Comparison of ENCODE assay signal across 32 mouse cellular contexts in genomic region chr1:129616080-129616479, GRCm38 (mm10).
DNase-seq lines count a peak whose midpoint lies in the region; ATAC-seq and TF ChIP-seq lines count a peak whose summit lies in the region.
"Had no signal": no experiment of that assay in that cellular context is flagged by ENCODE, and none has a peak within 500 bp of the region (broad histone marks: within the 10 kb centered on the region; RNA-seq: fewer than 3 reads in every experiment).

No protein-coding gene starts in this region.

- no peak overlapping the region for H3K4me3 ChIP-seq in intestine, postnatal 0 days (ENCODE audit: low read depth, low read length)
- H3K4me3 ChIP-seq: gastrocnemius, adult 2 months; heart, adult 2 months; heart, embryonic 12.5 days; hindbrain, embryonic 10.5 days; intestine, embryonic 15.5 days; liver, embryonic 13.5 days; midbrain, embryonic 12.5 days; myocyte; neural tube, embryonic 12.5 days had no signal

- no peak for TF ChIP-seq CTCF in intestine, postnatal 0 days (IDR thresholded peaks at IDR 0.05; ENCODE audit: low read depth)

- 69% methylated on average over 1 of the region's 1 CpGs for WGBS in intestine, postnatal 0 days

- ATAC-seq in CD4-positive, CD25-positive, alpha-beta regulatory T cell, adult 4 months, result no peak
- no peak for ATAC-seq in intestine, postnatal 0 days
- no peak for ATAC-seq in frontal cortex, adult (ENCODE audit: low TSS enrichment)
- ATAC-seq: forebrain, embryonic 14.5 days; hindbrain, embryonic 16.5 days; intestine, embryonic 15.5 days; Patski had no signal

- no peak overlapping the region for H3K4me2 ChIP-seq in intestine, postnatal 0 days (replicated peaks; ENCODE audit: low read depth)
- H3K4me2 ChIP-seq: heart, embryonic 12.5 days; intestine, embryonic 15.5 days; liver, embryonic 13.5 days; midbrain, embryonic 12.5 days; neural tube, embryonic 12.5 days had no signal

- no peak overlapping the region for H3K27ac ChIP-seq in intestine, postnatal 0 days (ENCODE audit: low read depth, low read length)
- H3K27ac ChIP-seq: gastrocnemius, adult 2 months; heart, adult 2 months; hindbrain, embryonic 10.5 days; intestine, embryonic 15.5 days; liver, embryonic 13.5 days; macrophage; midbrain, embryonic 12.5 days; neural tube, embryonic 12.5 days had no signal

- DNase-seq in CD4-positive, CD25-positive, alpha-beta regulatory T cell, adult 2 months (ENCODE audit: low read depth, low spot score), result peak; percentile 3
- peak; percentile 3 for DNase-seq in T-cell, adult 2 months (ENCODE audit: low spot score)
- peak; percentile 29 for DNase-seq in induced T-regulatory cell, adult 2 months (ENCODE audit: low read depth)
- DNase-seq in heart, postnatal 36 days, result no peak
- DNase-seq: adrenal gland, postnatal 25 days; cerebellum, adult 18-20 months; cerebellum, postnatal 14 days; gastrocnemius, adult 2 months; gastrocnemius, postnatal 36 days; heart, adult 2 months; kidney, adult 8-10 months; kidney, postnatal 10 days; layer of hippocampus, postnatal 36 days; left cerebral cortex, postnatal 4 days; liver, embryonic 13.5 days; lung, adult 2 months; lung, postnatal 10 days; right cerebral cortex, postnatal 4 days; thymus, adult 2 months had no signal

- no peaks in the 10 kb centered on the region for H3K9me3 ChIP-seq in intestine, postnatal 0 days (ENCODE audit: control insufficient read depth)
- H3K9me3 ChIP-seq: hindbrain, embryonic 10.5 days; intestine, embryonic 15.5 days; liver, embryonic 13.5 days; midbrain, embryonic 12.5 days; neural tube, embryonic 12.5 days had no signal

- intact Hi-C loops in heart, postnatal 36 days (cut with DNase I), result no loop called here

- no peaks in the 10 kb centered on the region for H3K27me3 ChIP-seq in intestine, postnatal 0 days (replicated peaks; ENCODE audit: control insufficient read depth, insufficient read depth, low read length)
- H3K27me3 ChIP-seq: heart, embryonic 12.5 days; intestine, embryonic 15.5 days; liver, embryonic 13.5 days; midbrain, embryonic 12.5 days; neural tube, embryonic 12.5 days; Patski had no signal

- H3K4me1 ChIP-seq in intestine, postnatal 0 days (replicated peaks; ENCODE audit: control insufficient read depth, insufficient read depth, low read length), result no peaks in the 10 kb centered on the region
- H3K4me1 ChIP-seq: heart, embryonic 12.5 days; intestine, embryonic 15.5 days; liver, embryonic 13.5 days; midbrain, embryonic 12.5 days; neural tube, embryonic 12.5 days had no signal

- H3K9ac ChIP-seq in intestine, postnatal 0 days (ENCODE audit: low read depth, low read length), result no peak overlapping the region
- H3K9ac ChIP-seq: heart, embryonic 12.5 days; intestine, embryonic 15.5 days; liver, embryonic 13.5 days; midbrain, embryonic 12.5 days; neural tube, embryonic 12.5 days had no signal

- H3K36me3 ChIP-seq in intestine, postnatal 0 days (ENCODE audit: control insufficient read depth, insufficient read depth), result no peaks in the 10 kb centered on the region
- H3K36me3 ChIP-seq: heart, embryonic 12.5 days; hindbrain, embryonic 10.5 days; intestine, embryonic 15.5 days; liver, embryonic 13.5 days; midbrain, embryonic 12.5 days; neural tube, embryonic 12.5 days had no signal

Comparison
In these comparisons a context has a peak if more than half of its experiments do, and no peak if none do; other contexts are left out.
1. DNase-seq: peak in CD4-positive, CD25-positive, alpha-beta regulatory T cell, adult 2 months (single experiment), T-cell, adult 2 months (single experiment) and induced T-regulatory cell, adult 2 months (single experiment); none in heart, postnatal 36 days (0 of 2).